Mouse (Mus musculus) embryonic facial prominence, embryonic 12.5 days (tissue): ENCODE results near the gene Cabp4. TPM values are rescaled to one million over a fixed set of nuclear protein-coding genes. Genes with fewer than 3 reads are reported as not detected.

Experiments used
- ATAC-seq: fragments of 200-750 bp; cut with Nextera tagmentation; 2 replicates; pipeline ENCODE4 v1.8.0; 2017; ENCODE audit not compliant: insufficient number of reproducible peaks, insufficient read depth, low FRiP score, low TSS enrichment
- H3K27ac ChIP-seq: fragments of 300-500 bp; sonication (generic); 2 replicates; pipeline ENCODE4 v1.5.1; 2016; ENCODE audit warnings: mild to moderate bottlenecking
- H3K27me3 ChIP-seq: fragments of 300-500 bp; sonication (generic); 2 replicates; pipeline ENCODE4 v1.6.1; 2016; ENCODE audit warnings: mild to moderate bottlenecking, moderate library complexity
- H3K36me3 ChIP-seq: fragments of 300-500 bp; sonication (generic); 2 replicates; pipeline ENCODE4 v1.6.1; 2016; ENCODE audit warnings: mild to moderate bottlenecking
- H3K4me1 ChIP-seq: fragments of 300-500 bp; sonication (generic); 2 replicates; pipeline ENCODE4 v1.6.1; 2016
- H3K4me2 ChIP-seq: fragments of 300-500 bp; sonication (generic); replicated peaks from 2 replicates; pipeline ENCODE4 v1.6.1; 2016; ENCODE audit warnings: mild to moderate bottlenecking, moderate library complexity
- H3K4me3 ChIP-seq: fragments of 300-500 bp; sonication (generic); 2 replicates; pipeline ENCODE4 v1.5.1; 2016; ENCODE audit warnings: mild to moderate bottlenecking
- H3K9ac ChIP-seq: fragments of 300-500 bp; sonication (generic); 2 replicates; pipeline ENCODE4 v1.6.1; 2016; ENCODE audit warnings: mild to moderate bottlenecking, moderate library complexity
- H3K9me3 ChIP-seq: fragments of 300-500 bp; sonication (generic); 2 replicates; pipeline ENCODE4 v1.6.1; 2016; ENCODE audit warnings: mild to moderate bottlenecking, moderate library complexity
- WGBS: fragments of 180-500 bp; shearing (Covaris S2); methylation state at CpG from one replicate; pipeline ENCODE4 v1.1.7; 2016; 5-methylcytosine and 5-hydroxymethylcytosine counted together
- polyA plus RNA-seq: library from polyadenylated mRNA; unstranded; fragments of >200 nt; fragmentation: Nextera tagmentation; extraction: Ambion mirVana; gene quantifications from 2 replicates; pipeline ENCODE4 v1.2.1, GENCODE M21; 2016

Cabp4 gene
- polyA plus RNA-seq, 1 experiment from 2014 or later: not detected

DNA sequence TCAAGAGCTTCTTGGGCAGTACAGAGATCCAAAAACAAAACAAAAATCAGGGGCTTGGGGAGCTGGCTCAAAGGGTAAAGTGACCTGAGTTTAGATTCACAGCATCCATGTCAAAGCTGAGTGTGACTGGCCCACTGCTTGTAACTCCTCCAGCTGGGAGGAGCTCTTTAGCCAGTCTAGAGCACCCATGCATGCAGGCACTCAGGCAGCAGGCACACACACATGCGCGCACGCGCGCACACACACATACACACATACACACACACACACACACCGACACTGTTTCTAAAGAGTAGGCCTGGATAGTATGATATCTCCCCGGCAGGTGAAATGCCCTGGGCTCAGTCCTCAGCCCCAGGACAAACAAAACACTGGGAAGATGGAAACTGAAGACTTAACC, 26.8 kb downstream of the Cabp4 start:
- H3K9ac ChIP-seq: no peak overlapping the region
- peaks cover 16% of the 10 kb centered on the region; the same call in 1 of the 2 replicates for H3K4me1 ChIP-seq
- no peaks in the 10 kb centered on the region for H3K9me3 ChIP-seq
- no peak overlapping the region for H3K4me2 ChIP-seq
- no peak overlapping the region for H3K27ac ChIP-seq
- no peak overlapping the region for H3K4me3 ChIP-seq
- WGBS: 98% methylated on average over 7 of the region's 7 CpGs
- ATAC-seq: no peak
- peaks cover 62% of the 10 kb centered on the region for H3K36me3 ChIP-seq
- H3K27me3 ChIP-seq: no peaks in the 10 kb centered on the region

DNA sequence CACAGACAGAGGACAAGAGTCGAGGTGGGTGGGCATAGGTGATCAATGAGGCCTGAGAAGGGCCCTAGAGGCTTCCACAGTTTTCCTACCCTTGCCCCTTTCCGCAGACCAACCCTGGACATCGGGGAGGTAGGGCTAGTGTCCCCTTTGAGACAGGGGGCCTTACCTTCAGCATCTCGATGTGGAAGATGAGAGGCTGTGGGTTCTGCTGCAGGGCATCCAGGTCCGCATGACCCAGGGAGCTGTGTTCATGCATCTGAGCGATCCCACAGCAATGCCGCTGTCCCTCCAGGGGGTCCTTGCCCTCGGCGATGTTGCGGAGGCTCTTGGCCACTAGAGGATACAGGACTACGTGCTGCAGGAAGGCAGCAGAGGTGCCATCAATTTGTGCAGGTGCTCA, 28.0 kb downstream of the Cabp4 start:
- H3K36me3 ChIP-seq: peaks cover 69% of the 10 kb centered on the region
- H3K27ac ChIP-seq: no peak overlapping the region
- no peaks in the 10 kb centered on the region for H3K9me3 ChIP-seq
- WGBS: 86% methylated on average over 11 of the region's 11 CpGs
- H3K4me1 ChIP-seq: peaks cover 15% of the 10 kb centered on the region; the same call in 1 of the 2 replicates
- no peak for ATAC-seq
- no peaks in the 10 kb centered on the region for H3K27me3 ChIP-seq
- no peak overlapping the region for H3K4me2 ChIP-seq
- H3K9ac ChIP-seq: no peak overlapping the region
- no peak overlapping the region for H3K4me3 ChIP-seq

DNA sequence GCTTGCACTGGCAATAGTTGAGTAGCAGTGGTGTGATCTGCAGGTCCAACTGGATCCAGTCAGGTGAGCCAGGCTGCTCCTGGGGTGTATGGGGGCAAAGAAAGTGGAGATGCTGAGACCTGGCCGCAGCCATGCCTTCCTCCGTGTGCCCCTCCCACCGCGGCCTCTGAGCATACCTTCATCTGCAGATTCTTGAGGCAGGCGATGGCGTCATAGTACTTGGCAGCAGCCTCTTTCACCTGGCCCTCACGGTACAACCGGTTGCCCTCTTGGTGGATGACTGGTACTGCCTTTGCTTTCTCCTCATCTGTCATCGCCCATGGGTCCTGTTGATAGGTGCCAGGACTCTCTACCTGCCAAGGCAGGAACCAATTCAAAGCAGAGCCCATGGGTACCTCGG, 28.7 kb downstream of the Cabp4 start:
- WGBS: 95% methylated on average over 10 of the region's 10 CpGs
- Histone ChIP-seq H3K4me1 (peaks cover 8% of the 10 kb centered on the region; the same call in 1 of the 2 replicates), H3K36me3 (peaks cover 69% of the 10 kb centered on the region)

DNA sequence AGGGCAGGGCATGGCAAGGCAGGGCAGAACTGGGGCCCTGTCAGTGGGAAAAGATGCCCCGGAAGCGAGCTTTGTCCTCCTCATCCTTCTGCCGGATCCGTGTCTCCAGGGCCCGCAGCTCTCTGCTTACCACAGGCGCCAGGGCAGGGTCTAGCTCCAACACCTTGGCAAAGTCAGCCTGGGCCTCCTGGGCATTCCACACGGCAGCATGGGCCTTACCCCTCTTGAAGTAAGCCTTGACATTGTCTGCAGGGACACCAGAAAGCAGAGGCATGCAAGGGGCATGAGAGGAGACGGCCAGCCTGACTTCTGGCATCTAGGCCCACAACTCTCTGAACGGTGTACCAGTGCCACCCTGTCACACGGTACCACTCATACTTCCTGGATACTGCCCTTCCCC, 29.3 kb downstream of the Cabp4 start:
- Histone ChIP-seq H3K9me3 (no peaks in the 10 kb centered on the region), H3K4me1 (peaks cover 7% of the 10 kb centered on the region; the same call in 1 of the 2 replicates), H3K4me2 (no peak overlapping the region), H3K4me3 (no peak overlapping the region), H3K9ac (no peak overlapping the region), H3K36me3 (peaks cover 69% of the 10 kb centered on the region), H3K27ac (no peak overlapping the region), H3K27me3 (no peaks in the 10 kb centered on the region)
- ATAC-seq: no peak
- 88% methylated on average over 10 of the region's 10 CpGs for WGBS

More for the DNA sequence above, 28.7 kb downstream of the Cabp4 start:
- H3K27ac ChIP-seq: no peak overlapping the region
- no peak overlapping the region for H3K4me3 ChIP-seq
- H3K4me2 ChIP-seq: no peak overlapping the region
- H3K9ac ChIP-seq: no peak overlapping the region
- no peaks in the 10 kb centered on the region for H3K9me3 ChIP-seq
- no peak for ATAC-seq
- H3K27me3 ChIP-seq: no peaks in the 10 kb centered on the region

DNA sequence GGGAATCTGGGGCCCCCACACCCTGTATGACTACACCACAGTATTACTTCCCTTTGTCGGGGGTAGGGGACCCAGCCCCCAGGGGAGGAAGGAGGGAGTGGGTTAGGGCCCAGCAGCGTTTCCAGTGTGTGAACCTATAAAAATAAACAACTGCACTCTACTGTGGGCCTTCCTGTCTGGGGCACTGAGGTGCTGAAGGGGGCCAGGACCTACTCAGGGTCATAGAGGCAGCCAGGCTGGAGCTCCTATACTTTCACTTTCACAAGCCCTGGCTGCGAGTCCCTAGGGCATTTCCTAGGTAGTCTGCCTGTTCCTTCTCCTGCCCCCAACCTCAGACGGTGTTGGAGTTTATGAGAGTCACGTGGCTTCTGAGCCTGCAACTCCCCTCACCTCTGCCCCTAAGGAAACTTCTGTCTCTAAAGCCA, 30.0 kb downstream of the Cabp4 start:
- no peak overlapping the region for H3K27ac ChIP-seq
- peaks cover 69% of the 10 kb centered on the region for H3K36me3 ChIP-seq
- no peaks in the 10 kb centered on the region for H3K27me3 ChIP-seq
- H3K4me1 ChIP-seq: peaks cover 7% of the 10 kb centered on the region; the same call in 1 of the 2 replicates
- ATAC-seq: no peak
- H3K4me2 ChIP-seq: no peak overlapping the region
- H3K9me3 ChIP-seq: no peaks in the 10 kb centered on the region
- H3K9ac ChIP-seq: no peak overlapping the region
- WGBS: 48% methylated on average over 5 of the region's 5 CpGs
- H3K4me3 ChIP-seq: no peak overlapping the region

DNA sequence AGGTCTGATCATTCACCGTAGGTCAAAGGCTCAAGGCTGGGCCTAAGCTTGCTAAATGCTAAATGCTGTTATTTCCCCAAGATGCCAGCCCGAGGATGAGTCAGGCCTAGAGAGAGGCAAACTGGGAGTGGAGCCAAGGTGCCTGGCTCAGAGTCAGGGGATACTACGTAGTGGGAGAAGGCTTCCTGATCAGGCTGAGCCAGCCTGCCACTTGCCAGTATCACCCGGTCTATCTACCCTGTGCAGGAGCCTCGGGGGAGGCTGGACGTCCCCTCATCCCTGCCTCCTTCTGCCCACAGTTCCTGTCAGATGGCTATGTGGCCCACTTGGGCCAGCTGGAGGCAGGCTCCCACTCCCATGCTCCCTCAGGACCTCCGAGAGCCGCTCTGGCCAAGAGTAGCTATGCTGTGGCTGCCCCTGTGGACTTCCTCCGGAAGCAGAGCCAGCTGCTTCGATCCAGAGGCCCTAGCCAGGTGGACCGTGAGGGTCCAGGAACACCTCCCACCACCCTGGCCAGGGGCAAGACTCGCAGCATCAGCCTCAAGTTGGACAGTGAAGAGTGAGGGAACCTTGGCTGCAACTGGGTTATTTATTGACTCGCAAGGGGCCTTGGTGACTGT, 30.5 kb downstream of the Cabp4 start:
- Histone ChIP-seq H3K27ac (no peak overlapping the region), H3K4me3 (no peak overlapping the region), H3K4me1 (peaks cover 7% of the 10 kb centered on the region; the same call in 1 of the 2 replicates), H3K4me2 (no peak overlapping the region), H3K9ac (no peak overlapping the region; the same call in 1 of the 2 replicates), H3K36me3 (peaks cover 68% of the 10 kb centered on the region), H3K9me3 (no peaks in the 10 kb centered on the region), H3K27me3 (no peaks in the 10 kb centered on the region)
- 73% methylated on average over 13 of the region's 13 CpGs for WGBS
- no peak for ATAC-seq

DNA sequence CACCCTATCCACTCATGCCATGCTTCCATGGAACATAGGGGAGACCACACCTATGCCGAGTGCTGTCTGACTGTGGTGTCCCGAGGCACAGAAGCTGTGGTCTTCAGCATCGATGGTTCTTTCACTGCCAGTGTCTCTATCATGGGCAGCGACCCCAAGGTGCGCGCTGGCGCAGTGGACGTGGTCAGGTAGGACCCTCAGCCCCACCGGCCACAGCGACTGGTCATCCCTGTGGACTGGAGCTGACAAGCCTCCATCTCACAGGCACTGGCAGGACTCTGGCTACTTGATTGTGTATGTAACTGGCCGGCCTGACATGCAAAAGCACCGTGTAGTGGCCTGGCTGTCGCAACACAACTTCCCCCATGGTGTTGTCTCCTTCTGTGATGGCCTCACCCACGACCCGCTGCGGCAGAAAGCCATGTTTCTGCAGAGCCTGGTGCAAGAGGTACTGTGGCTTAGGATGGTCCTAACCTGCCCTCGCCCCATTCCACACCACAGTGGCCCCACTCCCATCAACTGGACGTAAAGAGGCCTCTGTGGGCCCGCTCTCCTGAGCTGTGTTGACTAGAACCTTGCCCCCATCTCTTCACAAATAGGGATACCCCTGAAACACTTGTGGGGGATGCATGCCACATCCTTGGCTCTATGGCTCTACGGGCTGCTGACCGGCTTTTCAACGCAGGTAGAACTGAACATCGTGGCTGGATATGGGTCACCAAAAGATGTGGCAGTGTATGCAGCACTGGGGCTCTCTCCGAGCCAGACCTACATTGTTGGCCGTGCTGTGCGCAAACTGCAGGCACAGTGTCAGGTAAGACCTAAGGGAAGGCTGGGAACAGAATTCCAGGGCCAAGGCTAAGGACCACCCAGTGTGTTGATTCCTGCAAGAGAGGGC, 31.5 kb downstream of the Cabp4 start:
- no peak for ATAC-seq
- Histone ChIP-seq H3K9me3 (no peaks in the 10 kb centered on the region), H3K4me3 (no peak overlapping the region), H3K4me1 (peaks cover 7% of the 10 kb centered on the region; the same call in 1 of the 2 replicates), H3K27me3 (no peaks in the 10 kb centered on the region), H3K4me2 (no peak overlapping the region), H3K9ac (no peak overlapping the region), H3K36me3 (peaks cover 58% of the 10 kb centered on the region), H3K27ac (no peak overlapping the region)
- 92% methylated on average over 26 of the region's 26 CpGs for WGBS

DNA sequence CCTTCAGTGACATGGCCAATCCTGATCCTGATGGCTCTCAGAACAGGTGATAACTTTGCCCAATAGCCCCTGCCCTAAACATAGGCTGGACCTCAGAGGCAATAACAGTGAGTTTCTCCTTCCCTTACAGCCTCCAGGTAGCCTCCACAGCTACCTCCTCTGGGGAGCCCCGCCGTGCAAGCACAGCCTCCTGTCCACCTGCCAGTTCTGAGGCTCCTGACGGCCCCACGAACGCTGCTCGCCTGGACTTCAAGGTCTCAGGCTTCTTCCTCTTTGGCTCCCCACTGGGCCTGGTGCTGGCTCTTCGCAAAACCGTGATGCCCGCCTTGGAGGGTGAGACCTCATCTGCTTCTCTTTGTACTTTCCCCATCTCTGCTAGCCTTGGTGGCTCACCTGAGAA, 35.3 kb downstream of the Cabp4 start:
- no peak overlapping the region for H3K4me3 ChIP-seq
- no peak for ATAC-seq
- H3K36me3 ChIP-seq: peaks cover 21% of the 10 kb centered on the region
- H3K4me1 ChIP-seq: peaks cover 4% of the 10 kb centered on the region; the same call in 1 of the 2 replicates
- H3K27ac ChIP-seq: no peak overlapping the region
- H3K27me3 ChIP-seq: 0 out of 2 replicates have a peak, but pooled peaks cover 4% of the 10 kb centered on the region
- no peak overlapping the region for H3K9ac ChIP-seq
- WGBS: 81% methylated on average over 9 of the region's 9 CpGs
- H3K4me2 ChIP-seq: no peak overlapping the region
- no peaks in the 10 kb centered on the region for H3K9me3 ChIP-seq

DNA sequence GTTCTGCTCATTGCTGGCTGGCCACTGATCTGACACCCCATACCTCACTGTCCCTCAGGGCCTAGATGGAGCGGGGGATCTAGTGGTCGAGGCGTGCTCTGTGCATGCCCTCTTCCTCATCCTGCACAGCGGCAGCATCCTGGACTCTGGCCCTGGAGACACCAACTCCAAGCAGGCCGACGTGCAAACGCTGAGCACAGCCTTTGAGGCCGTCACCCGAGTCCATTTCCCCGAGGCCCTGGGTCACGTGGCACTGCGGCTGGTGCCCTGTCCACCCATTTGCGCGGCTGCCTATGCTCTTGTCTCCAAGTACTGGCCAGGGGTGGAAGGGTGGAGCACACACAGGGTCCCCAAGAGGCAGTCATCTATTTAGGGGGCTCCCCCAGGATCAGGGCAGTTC, 37.2 kb downstream of the Cabp4 start:
- Histone ChIP-seq H3K9ac (no peak overlapping the region), H3K36me3 (peaks cover 3% of the 10 kb centered on the region; the same call in 1 of the 2 replicates), H3K4me3 (no peak overlapping the region), H3K4me2 (no peak overlapping the region), H3K9me3 (no peaks in the 10 kb centered on the region), H3K27me3 (peaks cover 13% of the 10 kb centered on the region), H3K27ac (no peak overlapping the region), H3K4me1 (0 out of 2 replicates have a peak, but pooled peaks cover under 1% of the 10 kb centered on the region)
- no peak for ATAC-seq
- WGBS: 89% methylated on average over 14 of the region's 14 CpGs

DNA sequence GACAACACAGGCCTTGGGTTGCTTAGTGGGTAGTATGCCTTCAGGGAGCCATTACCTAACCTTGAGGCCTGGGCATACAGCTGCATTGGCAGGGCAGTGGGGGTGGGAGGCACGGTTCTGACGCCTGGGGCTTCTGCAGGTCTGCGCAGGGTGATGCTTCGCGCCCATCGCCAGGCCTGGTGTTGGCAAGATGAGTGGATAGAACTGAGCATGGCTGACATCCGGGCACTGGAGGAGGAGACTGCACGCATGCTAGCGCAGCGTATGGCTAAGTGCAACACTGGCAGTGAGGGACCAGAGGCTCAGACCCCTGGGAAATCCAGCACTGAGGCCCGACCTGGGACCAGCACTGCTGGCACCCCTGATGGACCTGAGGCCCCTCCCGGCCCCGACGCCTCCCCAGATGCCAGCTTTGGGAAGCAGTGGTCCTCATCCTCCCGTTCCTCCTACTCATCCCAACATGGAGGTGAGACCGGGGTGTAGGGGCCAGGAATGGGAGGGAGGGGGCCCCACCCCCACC, 39.1 kb downstream of the Cabp4 start:
- no peaks in the 10 kb centered on the region for H3K9me3 ChIP-seq
- no peak overlapping the region for H3K27ac ChIP-seq
- no peak for ATAC-seq
- H3K4me1 ChIP-seq: peaks cover 14% of the 10 kb centered on the region
- H3K27me3 ChIP-seq: peaks cover 32% of the 10 kb centered on the region
- no peaks in the 10 kb centered on the region for H3K36me3 ChIP-seq
- no peak overlapping the region; the same call in 1 of the 2 replicates for H3K9ac ChIP-seq
- H3K4me3 ChIP-seq: no peak overlapping the region
- 91% methylated on average over 16 of the region's 16 CpGs for WGBS
- no peak overlapping the region for H3K4me2 ChIP-seq

DNA sequence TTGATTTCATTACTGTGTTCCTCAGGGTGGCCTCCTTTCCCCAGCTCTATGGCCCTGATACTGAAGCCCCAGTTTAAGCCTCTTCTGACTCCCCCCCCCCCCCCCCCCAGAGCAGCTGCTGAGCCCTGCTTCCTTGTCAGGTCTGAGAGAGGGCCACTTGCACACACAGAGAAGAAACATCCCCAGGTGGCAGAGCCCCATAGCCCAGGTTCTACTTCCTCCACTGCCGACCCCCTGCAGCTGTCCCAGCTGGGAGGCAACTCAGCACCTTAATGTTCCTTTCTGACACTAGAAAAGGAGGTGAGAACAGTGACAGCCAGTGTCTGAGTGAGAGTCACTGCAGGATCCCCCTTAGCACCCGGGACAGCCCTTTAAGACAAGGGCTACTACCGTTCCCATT, 40.0 kb downstream of the Cabp4 start:
- Histone ChIP-seq H3K4me1 (peaks cover 20% of the 10 kb centered on the region), H3K4me2 (no peak overlapping the region), H3K27ac (no peak overlapping the region), H3K36me3 (no peaks in the 10 kb centered on the region), H3K9me3 (no peaks in the 10 kb centered on the region), H3K27me3 (peaks cover 38% of the 10 kb centered on the region), H3K4me3 (no peak overlapping the region), H3K9ac (no peak overlapping the region)
- ATAC-seq: no peak
- WGBS: 80% methylated on average over 3 of the region's 3 CpGs
